Mouse (Mus musculus): Measurements from ENCODE around the gene Parp12.

DNA sequence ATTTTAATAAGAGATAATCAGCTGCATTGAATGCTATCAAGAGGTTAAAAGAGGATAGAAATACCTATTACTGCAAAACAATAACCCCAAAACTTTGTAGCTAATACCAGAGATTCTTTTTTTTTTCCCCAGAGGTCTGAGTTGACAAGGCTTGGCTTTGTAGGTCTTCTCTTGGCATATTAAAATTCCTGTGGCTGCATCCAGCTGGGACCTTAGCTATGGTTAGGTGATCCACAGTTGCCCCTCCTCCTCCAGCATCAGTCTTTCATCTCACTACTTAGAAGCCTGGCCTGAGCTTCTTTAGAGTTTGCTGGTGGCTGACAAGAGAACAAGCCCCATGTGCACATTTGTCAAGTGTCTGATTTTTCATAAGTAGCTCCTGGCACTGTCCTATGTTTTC is 6.6 kb upstream of the Parp12 start:
- TF ChIP-seq GATA1 (IDR thresholded peaks at IDR 0.05; ENCODE audit: borderline replicate concordance, low read length) (no peak), CTCF (IDR thresholded peaks at IDR 0.05; ENCODE audit: low read depth, low read length) (no peak)

Measured in G1E (cell line).